In the genomic region with DNA sequence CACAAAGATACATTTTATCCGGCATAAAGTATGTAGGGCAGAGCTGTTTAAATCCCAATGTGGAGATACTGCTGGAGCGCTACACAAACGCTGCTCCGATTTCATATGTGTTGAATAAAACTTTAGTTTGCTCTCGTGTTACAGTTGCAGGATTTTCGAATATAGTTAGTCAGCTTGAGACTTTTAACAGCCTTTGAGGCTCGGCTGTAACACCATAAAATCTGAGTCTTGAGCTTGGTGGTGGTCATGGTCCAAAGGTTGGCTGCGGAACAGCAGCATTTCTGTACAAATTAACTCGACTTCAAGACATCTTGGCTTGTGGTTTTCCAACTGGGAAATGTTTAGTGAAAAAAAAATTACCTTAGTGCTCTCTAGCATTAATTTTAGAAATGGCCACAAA, we compare ENCODE assay signal across 8 mouse cellular contexts. TPM values are rescaled to one million over a fixed set of nuclear protein-coding genes. Genes with fewer than 3 reads are reported as not detected.
A peak's percentile ranks its signal among the peaks of the same experiment; 100 is the strongest.
DNase-seq lines count a peak whose midpoint lies in the region; ATAC-seq and TF ChIP-seq lines count a peak whose summit lies in the region.

No protein-coding gene starts in this region.

- no peak for ATAC-seq in embryonic facial prominence, embryonic 12.5 days (ENCODE audit: insufficient number of reproducible peaks, insufficient read depth, low FRiP score, low TSS enrichment)
- ATAC-seq in intestine, embryonic 16.5 days: no peak

- peak in 1 of 2 experiments; percentile 15 for DNase-seq in cerebellum, adult 2 months
- DNase-seq in cerebellum, adult 18-20 months: no peak
- no peak for DNase-seq in midbrain, embryonic 10.5 days (ENCODE audit: low spot score)
- no peak for DNase-seq in embryo, embryonic 10 days (ENCODE audit: low spot score)
- DNase-seq in right cerebral cortex, adult 18-20 months: no peak
- no peak for DNase-seq in embryo, embryonic 11 days

- H3K9me3 ChIP-seq in embryonic facial prominence, embryonic 12.5 days: no peaks in the 10 kb centered on the region
- H3K9me3 ChIP-seq in intestine, embryonic 16.5 days (ENCODE audit: control insufficient read depth, low read length): no peaks in the 10 kb centered on the region
- H3K9me3 ChIP-seq in midbrain, embryonic 10.5 days (replicated peaks): no peaks in the 10 kb centered on the region

- no peak overlapping the region for H3K9ac ChIP-seq in embryonic facial prominence, embryonic 12.5 days
- peak overlapping the region; percentile 62 for H3K9ac ChIP-seq in intestine, embryonic 16.5 days (ENCODE audit: low read depth, low read length)

- no peaks in the 10 kb centered on the region for H3K4me1 ChIP-seq in cerebellum, adult 2 months (ENCODE audit: control insufficient read depth, insufficient read depth, low read length)
- peaks cover 10% of the 10 kb centered on the region for H3K4me1 ChIP-seq in embryonic facial prominence, embryonic 12.5 days
- peaks cover 2% of the 10 kb centered on the region; the same call in 1 of the 2 replicates for H3K4me1 ChIP-seq in intestine, embryonic 16.5 days (ENCODE audit: control insufficient read depth, insufficient read depth, low read length)
- peaks cover 19% of the 10 kb centered on the region for H3K4me1 ChIP-seq in midbrain, embryonic 10.5 days

- TF ChIP-seq POLR2A in cerebellum, adult 2 months (IDR thresholded peaks at IDR 0.05; ENCODE audit: borderline replicate concordance, insufficient read depth, low read length): no peak

- H3K4me3 ChIP-seq in cerebellum, adult 2 months (replicated peaks; ENCODE audit: insufficient read depth, low read depth, low read length): peak overlapping the region; percentile 73
- peak overlapping the region; percentile 79 for H3K4me3 ChIP-seq in embryonic facial prominence, embryonic 12.5 days
- peak overlapping the region; percentile 92 for H3K4me3 ChIP-seq in intestine, embryonic 16.5 days (ENCODE audit: low read length)
- peak overlapping the region; percentile 76 for H3K4me3 ChIP-seq in midbrain, embryonic 10.5 days

- H3K36me3 ChIP-seq in embryonic facial prominence, embryonic 12.5 days: no peaks in the 10 kb centered on the region
- no peaks in the 10 kb centered on the region for H3K36me3 ChIP-seq in intestine, embryonic 16.5 days (ENCODE audit: control insufficient read depth, insufficient read depth, low read length)
- H3K36me3 ChIP-seq in midbrain, embryonic 10.5 days: no peaks in the 10 kb centered on the region

- WGBS in cerebellum, adult 2 months: 11% methylated on average over 9 of the region's 9 CpGs
- WGBS in embryonic facial prominence, embryonic 12.5 days: 35% methylated on average over 9 of the region's 9 CpGs
- 6% methylated on average over 9 of the region's 9 CpGs for WGBS in intestine, embryonic 16.5 days
- 59% methylated on average over 9 of the region's 9 CpGs for WGBS in midbrain, embryonic 10.5 days

- peak overlapping the region; percentile 82 for H3K4me2 ChIP-seq in embryonic facial prominence, embryonic 12.5 days (replicated peaks)
- H3K4me2 ChIP-seq in intestine, embryonic 16.5 days (ENCODE audit: low read depth, low read length): peak overlapping the region; percentile 70

- no peak for TF ChIP-seq CTCF in cerebellum, adult 2 months (IDR thresholded peaks at IDR 0.05; ENCODE audit: borderline replicate concordance, insufficient read depth, low read depth, low read length)

- H3K27ac ChIP-seq in cerebellum, adult 2 months (ENCODE audit: insufficient read depth, low read length): no peak overlapping the region
- no peak overlapping the region for H3K27ac ChIP-seq in embryonic facial prominence, embryonic 12.5 days
- H3K27ac ChIP-seq in intestine, embryonic 16.5 days (ENCODE audit: low read length): peak overlapping the region; percentile 91
- no peak overlapping the region for H3K27ac ChIP-seq in midbrain, embryonic 10.5 days (replicated peaks)

- H3K27me3 ChIP-seq in cerebellum, adult 2 months (ENCODE audit: control insufficient read depth, insufficient read depth, low read length): no peaks in the 10 kb centered on the region
- H3K27me3 ChIP-seq in embryonic facial prominence, embryonic 12.5 days: no peaks in the 10 kb centered on the region
- no peaks in the 10 kb centered on the region for H3K27me3 ChIP-seq in intestine, embryonic 16.5 days (replicated peaks; ENCODE audit: control insufficient read depth, insufficient read depth, low read length)
- peaks cover 22% of the 10 kb centered on the region for H3K27me3 ChIP-seq in midbrain, embryonic 10.5 days (ENCODE audit: low read depth, poor library complexity, severe bottlenecking)

RNA-seq across cellular contexts. Expression of a gene that starts 0.9 kb away (rescaled TPM):
- polyA plus RNA-seq in cerebellum, adult 2 months (2012; rRNA removed): 55.9 and 61.9 TPM in 2 replicates
- polyA plus RNA-seq in embryonic facial prominence, embryonic 12.5 days (2016; fragmentation: Nextera tagmentation; extraction: Ambion mirVana): 12.6 and 15.0 TPM in 2 replicates
- polyA plus RNA-seq in intestine, embryonic 16.5 days (2015; fragmentation: Nextera tagmentation; extraction: Ambion mirVana): 72.7 and 77.2 TPM in 2 replicates
- polyA plus RNA-seq in midbrain, embryonic 10.5 days (2016; fragmentation: Nextera tagmentation; extraction: Ambion mirVana): 8.4 and 9.9 TPM in 2 replicates
